Mouse (Mus musculus) 3134 (cell line): ENCODE measurements around the gene 2010111I01Rik.

ENCODE experiments used
- DNase-seq: peaks from one replicate; pipeline ENCODE4 v3.0.0-alpha.2; 2011; ENCODE audit warnings: low spot score; ENCODE audit not compliant: insufficient read length; ENCODE audit errors: extremely low read depth

Gene 2010111I01Rik

GRCm38 (mm10) chr13:63361755-63362154 is 397.1 kb downstream of the 2010111I01Rik start:
- DNase-seq = no peak

GRCm38 (mm10) chr13:63373460-63374166 is 408.9 kb downstream of the 2010111I01Rik start:
- DNase-seq = no peak
